Mouse (Mus musculus): ENCODE data around the gene Ces2g. TPM values are rescaled to one million over a fixed set of nuclear protein-coding genes. Genes with fewer than 3 reads are reported as not detected.

The Ces2g gene
- not detected in 2 replicates for polyA plus RNA-seq (2014; fragmentation: Nextera tagmentation; extraction: Ambion mirVana)

- DNase-seq (ENCODE audit: low spot score): no peak
- no peak for ATAC-seq (ENCODE audit: insufficient number of reproducible peaks, low FRiP score, low TSS enrichment, low read depth)
These were observed at the start of gene Ces2g for GRCm38 (mm10) chr8:104961537-104961961. Gene Ces2g, plus strand, starts transcription at chr8:104961718.

DNA sequence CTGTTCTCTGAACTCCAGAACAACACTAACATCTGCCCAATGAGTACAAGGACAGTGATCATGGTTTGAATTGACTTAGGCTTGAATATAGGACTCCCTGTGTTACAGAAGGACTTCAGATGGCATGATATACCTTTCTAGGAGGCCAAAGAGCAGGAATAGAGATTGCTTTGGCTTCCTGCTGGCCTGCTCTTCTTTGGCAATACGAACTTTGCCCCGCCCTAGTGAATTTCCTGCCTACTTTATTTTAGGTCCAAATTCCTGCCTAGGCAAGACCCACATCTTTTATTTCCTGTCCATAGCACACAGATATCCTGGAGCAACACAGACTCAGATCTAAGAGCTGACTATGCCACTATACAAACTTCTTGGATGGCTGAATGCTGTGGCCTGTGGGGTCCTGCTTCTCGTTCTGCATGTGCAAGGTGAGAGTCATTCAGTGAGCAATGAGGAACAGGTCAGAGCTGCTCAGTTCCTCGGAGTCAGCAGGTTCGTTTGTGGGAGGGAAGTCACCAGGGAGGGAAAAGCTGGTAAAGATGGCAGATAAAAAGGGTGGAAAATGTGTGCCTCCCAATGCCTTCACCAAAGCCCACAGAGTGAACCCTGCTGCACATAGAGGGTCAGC is 35.4 kb upstream of the Ces2g start, which contains the start of gene Ces2e:
Ces2e (plus strand) TSS at position 289 of the 625 bp plus-strand sequence.
- Histone ChIP-seq H3K4me2 (ENCODE audit: low read depth, severe bottlenecking) (no peak within 1 kb of the TSS), H3K4me3 (ENCODE audit: low read depth, low read length) (no peak within 1 kb of the TSS), H3K4me1 (ENCODE audit: control insufficient read depth, insufficient read depth, low read length) (no peaks in the 10 kb centered on the region), H3K36me3 (ENCODE audit: control insufficient read depth, insufficient read depth, low read length) (no peaks in the 10 kb centered on the region), H3K27ac (replicated peaks; ENCODE audit: low read depth, low read length) (no peak within 1 kb of the TSS), H3K9me3 (ENCODE audit: control insufficient read depth, low read length) (no peaks in the 10 kb centered on the region), H3K27me3 (ENCODE audit: control insufficient read depth, insufficient read depth, low read length) (no peaks in the 10 kb centered on the region), H3K9ac (ENCODE audit: low read length) (no peak within 1 kb of the TSS)
- no peak for DNase-seq (ENCODE audit: low spot score)
- no peak for ATAC-seq (ENCODE audit: insufficient number of reproducible peaks, low FRiP score, low TSS enrichment, low read depth)
- WGBS: 72% methylated on average over 5 of the region's 5 CpGs

More at GRCm38 (mm10) chr8:104961537-104961961, at the start of gene Ces2g:
- no peak within 1 kb of the TSS for H3K4me2 ChIP-seq (ENCODE audit: low read depth, severe bottlenecking)
- H3K9me3 ChIP-seq (ENCODE audit: control insufficient read depth, low read length): no peaks in the 10 kb centered on the region
- H3K36me3 ChIP-seq (ENCODE audit: control insufficient read depth, insufficient read depth, low read length): no peaks in the 10 kb centered on the region
- no peaks in the 10 kb centered on the region for H3K27me3 ChIP-seq (ENCODE audit: control insufficient read depth, insufficient read depth, low read length)
- H3K4me3 ChIP-seq (ENCODE audit: low read depth, low read length): no peak within 1 kb of the TSS
- H3K9ac ChIP-seq (ENCODE audit: low read length): no peak within 1 kb of the TSS
- 70% methylated on average over 5 of the region's 5 CpGs for WGBS
- no peak within 1 kb of the TSS for H3K27ac ChIP-seq (replicated peaks; ENCODE audit: low read depth, low read length)
- H3K4me1 ChIP-seq (ENCODE audit: control insufficient read depth, insufficient read depth, low read length): no peaks in the 10 kb centered on the region

DNA sequence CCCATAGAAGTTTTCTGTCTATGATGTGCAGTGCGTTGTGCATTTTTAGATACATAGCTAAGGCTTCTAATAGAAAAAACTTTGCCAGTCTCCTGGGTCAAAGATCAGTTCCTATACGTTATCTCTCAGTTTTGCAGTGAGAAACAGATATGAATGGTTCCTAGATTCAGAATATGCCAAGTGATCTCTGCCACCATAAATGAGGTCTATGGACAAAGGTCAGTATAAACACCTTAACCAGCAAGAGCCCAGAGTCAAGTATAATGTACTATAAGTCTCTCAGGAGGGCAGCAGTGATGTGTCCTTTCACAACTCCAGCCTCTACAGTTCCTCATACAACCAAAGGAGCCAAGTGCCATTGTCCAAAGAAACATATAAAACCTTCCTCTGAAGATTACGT is 34.2 kb upstream of the Ces2g start:
- no peaks in the 10 kb centered on the region; the same call in 1 of the 2 replicates for H3K9me3 ChIP-seq (ENCODE audit: control insufficient read depth, low read length)
- H3K4me3 ChIP-seq (ENCODE audit: low read depth, low read length): no peak overlapping the region
- ATAC-seq (ENCODE audit: insufficient number of reproducible peaks, low FRiP score, low TSS enrichment, low read depth) (no peak), DNase-seq (ENCODE audit: low spot score) (no peak)
- no peaks in the 10 kb centered on the region for H3K36me3 ChIP-seq (ENCODE audit: control insufficient read depth, insufficient read depth, low read length)
- H3K27me3 ChIP-seq (ENCODE audit: control insufficient read depth, insufficient read depth, low read length): no peaks in the 10 kb centered on the region
- no peaks in the 10 kb centered on the region for H3K4me1 ChIP-seq (ENCODE audit: control insufficient read depth, insufficient read depth, low read length)
- WGBS: 90% methylated on average over 3 of the region's 3 CpGs
- H3K4me2 ChIP-seq (ENCODE audit: low read depth, severe bottlenecking): no peak overlapping the region
- no peak overlapping the region for H3K27ac ChIP-seq (replicated peaks; ENCODE audit: low read depth, low read length)
- H3K9ac ChIP-seq (ENCODE audit: low read length): no peak overlapping the region

DNA sequence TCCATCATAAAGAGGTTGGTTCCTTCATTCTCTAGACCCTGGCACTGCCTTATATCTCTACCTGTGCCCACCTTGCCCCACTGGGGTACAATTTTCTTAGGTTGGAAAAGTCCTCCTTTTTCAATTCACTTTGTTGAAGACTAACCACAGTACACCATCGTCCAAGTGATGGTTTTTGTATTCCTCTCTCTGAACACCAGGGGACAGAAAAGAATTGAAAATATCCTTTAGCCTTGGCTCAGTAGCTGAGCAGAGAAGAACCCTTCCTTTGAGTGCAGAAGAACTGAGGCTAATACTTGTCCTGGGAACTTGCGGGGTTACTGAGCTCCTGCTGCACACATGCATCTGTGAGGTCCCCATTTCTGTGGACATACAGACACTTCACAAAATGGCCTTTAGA is 16.9 kb upstream of the Ces2g start:
- no peaks in the 10 kb centered on the region for H3K27me3 ChIP-seq (ENCODE audit: control insufficient read depth, insufficient read depth, low read length)
- no peak for ATAC-seq (ENCODE audit: insufficient number of reproducible peaks, low FRiP score, low TSS enrichment, low read depth)
- WGBS: 85% methylated on average over 2 of the region's 2 CpGs
- DNase-seq (ENCODE audit: low spot score): no peak
- H3K27ac ChIP-seq (replicated peaks; ENCODE audit: low read depth, low read length): no peak overlapping the region
- no peak overlapping the region for H3K4me3 ChIP-seq (ENCODE audit: low read depth, low read length)
- H3K9me3 ChIP-seq (ENCODE audit: control insufficient read depth, low read length): no peaks in the 10 kb centered on the region
- no peak overlapping the region for H3K9ac ChIP-seq (ENCODE audit: low read length)
- no peaks in the 10 kb centered on the region for H3K36me3 ChIP-seq (ENCODE audit: control insufficient read depth, insufficient read depth, low read length)
- no peak overlapping the region for H3K4me2 ChIP-seq (ENCODE audit: low read depth, severe bottlenecking)
- H3K4me1 ChIP-seq (ENCODE audit: control insufficient read depth, insufficient read depth, low read length): no peaks in the 10 kb centered on the region

- no peak within 1 kb of the TSS for H3K4me3 ChIP-seq (ENCODE audit: low read depth, low read length)
- no peak within 1 kb of the TSS for H3K9ac ChIP-seq (ENCODE audit: low read length)
- no peak for DNase-seq (ENCODE audit: low spot score)
- no peak for ATAC-seq (ENCODE audit: insufficient number of reproducible peaks, low FRiP score, low TSS enrichment, low read depth)
- H3K27me3 ChIP-seq (ENCODE audit: control insufficient read depth, insufficient read depth, low read length): no peaks in the 10 kb centered on the region
- WGBS: 72% methylated on average over 4 of the region's 4 CpGs
- H3K9me3 ChIP-seq (ENCODE audit: control insufficient read depth, low read length): no peaks in the 10 kb centered on the region
- H3K36me3 ChIP-seq (ENCODE audit: control insufficient read depth, insufficient read depth, low read length): no peaks in the 10 kb centered on the region
- H3K4me1 ChIP-seq (ENCODE audit: control insufficient read depth, insufficient read depth, low read length): no peaks in the 10 kb centered on the region
- no peak within 1 kb of the TSS for H3K4me2 ChIP-seq (ENCODE audit: low read depth, severe bottlenecking)
- H3K27ac ChIP-seq (replicated peaks; ENCODE audit: low read depth, low read length): no peak within 1 kb of the TSS
These were observed 14.5 kb upstream of the Ces2g start, which contains the start of gene Ces2f for GRCm38 (mm10) chr8:104947056-104947455. Gene Ces2f, plus strand, starts transcription at chr8:104947356.

DNA sequence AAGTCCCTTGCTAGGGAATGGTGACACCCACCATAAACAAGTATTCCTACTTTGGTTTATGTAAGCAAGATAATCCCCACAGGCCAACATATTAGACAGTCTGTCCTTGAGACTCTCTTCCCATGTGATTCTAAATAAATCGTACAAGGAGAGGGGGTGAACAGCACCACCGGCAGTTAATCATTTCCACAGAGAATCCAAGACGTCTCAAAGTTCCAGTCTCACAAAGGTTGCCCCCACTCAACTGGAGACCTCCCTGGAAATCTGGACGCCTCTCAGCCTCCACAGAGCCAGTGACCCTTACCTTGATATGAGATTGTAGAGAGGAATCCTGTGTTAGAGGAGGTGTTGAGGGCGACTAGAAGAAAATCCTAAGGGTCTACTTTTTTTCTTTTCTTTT is 12.5 kb upstream of the Ces2g start:
- DNase-seq (ENCODE audit: low spot score) (no peak), ATAC-seq (ENCODE audit: insufficient number of reproducible peaks, low FRiP score, low TSS enrichment, low read depth) (no peak)
- H3K4me2 ChIP-seq (ENCODE audit: low read depth, severe bottlenecking): no peak overlapping the region
- WGBS: 88% methylated on average over 5 of the region's 5 CpGs
- no peaks in the 10 kb centered on the region for H3K4me1 ChIP-seq (ENCODE audit: control insufficient read depth, insufficient read depth, low read length)
- no peaks in the 10 kb centered on the region for H3K9me3 ChIP-seq (ENCODE audit: control insufficient read depth, low read length)
- no peaks in the 10 kb centered on the region for H3K36me3 ChIP-seq (ENCODE audit: control insufficient read depth, insufficient read depth, low read length)
- H3K4me3 ChIP-seq (ENCODE audit: low read depth, low read length): no peak overlapping the region
- no peaks in the 10 kb centered on the region for H3K27me3 ChIP-seq (ENCODE audit: control insufficient read depth, insufficient read depth, low read length)
- no peak overlapping the region for H3K27ac ChIP-seq (replicated peaks; ENCODE audit: low read depth, low read length)
- no peak overlapping the region for H3K9ac ChIP-seq (ENCODE audit: low read length)

DNA sequence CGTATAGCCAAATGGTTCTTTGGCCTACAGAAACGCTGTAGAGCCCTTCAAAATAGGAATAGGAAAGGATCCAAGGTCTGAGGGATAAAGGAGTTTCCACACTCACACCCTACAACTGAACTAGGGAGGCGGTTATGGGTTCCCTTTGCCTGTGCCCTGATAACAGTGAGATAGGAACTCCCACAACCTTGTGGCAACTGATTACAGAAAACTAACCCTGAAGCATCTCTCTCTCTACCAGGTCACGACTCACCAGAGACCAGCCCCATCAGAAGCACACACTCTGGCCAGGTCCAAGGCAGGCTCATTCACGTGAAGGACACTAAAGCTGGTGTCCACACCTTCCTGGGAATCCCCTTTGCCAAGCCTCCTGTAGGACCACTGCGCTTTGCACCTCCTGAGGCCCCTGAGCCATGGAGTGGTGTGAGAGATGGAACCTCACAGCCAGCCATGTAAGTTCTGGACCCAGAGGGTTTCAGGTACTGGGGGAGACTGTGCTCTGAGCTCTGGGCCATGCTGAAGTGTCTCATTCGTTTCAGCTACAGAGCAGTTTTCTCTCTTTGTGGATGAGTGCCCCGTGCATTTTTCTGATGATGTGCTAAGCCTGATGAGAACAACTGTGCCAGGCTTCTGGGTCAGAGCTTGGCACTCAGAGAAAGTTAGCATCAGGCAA is 847 bp downstream of the Ces2g start:
- H3K4me3 ChIP-seq (ENCODE audit: low read depth, low read length): no peak overlapping the region
- 74% methylated on average over 8 of the region's 8 CpGs for WGBS
- no peaks in the 10 kb centered on the region for H3K9me3 ChIP-seq (ENCODE audit: control insufficient read depth, low read length)
- DNase-seq (ENCODE audit: low spot score): no peak
- H3K4me2 ChIP-seq (ENCODE audit: low read depth, severe bottlenecking): no peak overlapping the region
- no peak overlapping the region for H3K9ac ChIP-seq (ENCODE audit: low read length)
- H3K36me3 ChIP-seq (ENCODE audit: control insufficient read depth, insufficient read depth, low read length): no peaks in the 10 kb centered on the region
- H3K27me3 ChIP-seq (ENCODE audit: control insufficient read depth, insufficient read depth, low read length): no peaks in the 10 kb centered on the region
- ATAC-seq (ENCODE audit: insufficient number of reproducible peaks, low FRiP score, low TSS enrichment, low read depth): no peak
- H3K27ac ChIP-seq (replicated peaks; ENCODE audit: low read depth, low read length): no peak overlapping the region
- no peaks in the 10 kb centered on the region for H3K4me1 ChIP-seq (ENCODE audit: control insufficient read depth, insufficient read depth, low read length)

DNA sequence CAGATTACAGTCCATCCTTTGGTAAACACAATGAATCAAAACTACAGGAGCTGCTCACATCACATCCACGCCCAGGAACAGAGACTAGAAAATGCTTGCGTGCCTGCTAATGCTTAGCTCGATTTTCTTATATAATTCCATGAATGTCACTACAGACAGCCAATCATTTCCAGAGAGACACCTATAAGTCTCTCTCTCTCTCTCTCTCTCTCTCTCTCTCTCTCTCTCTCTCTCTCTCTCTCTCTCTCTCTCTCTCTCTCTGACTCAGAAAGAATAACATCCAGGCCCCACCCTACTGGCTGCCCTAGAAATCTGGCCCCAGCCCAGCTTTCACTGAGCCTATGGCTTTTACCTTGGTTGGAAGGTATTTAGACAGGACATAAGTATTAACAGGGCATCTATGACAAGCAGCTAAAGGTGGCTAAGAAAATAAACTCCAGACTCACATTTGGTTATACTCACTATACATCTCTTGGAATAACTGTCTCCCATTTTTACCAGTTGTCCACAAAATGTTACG is 1.9 kb downstream of the Ces2g start:
- Histone ChIP-seq H3K36me3 (ENCODE audit: control insufficient read depth, insufficient read depth, low read length) (no peaks in the 10 kb centered on the region), H3K4me2 (ENCODE audit: low read depth, severe bottlenecking) (no peak overlapping the region), H3K27me3 (ENCODE audit: control insufficient read depth, insufficient read depth, low read length) (no peaks in the 10 kb centered on the region), H3K9me3 (ENCODE audit: control insufficient read depth, low read length) (no peaks in the 10 kb centered on the region), H3K4me1 (ENCODE audit: control insufficient read depth, insufficient read depth, low read length) (no peaks in the 10 kb centered on the region), H3K4me3 (ENCODE audit: low read depth, low read length) (no peak overlapping the region), H3K9ac (ENCODE audit: low read length) (no peak overlapping the region), H3K27ac (replicated peaks; ENCODE audit: low read depth, low read length) (no peak overlapping the region)
- DNase-seq (ENCODE audit: low spot score) (no peak), ATAC-seq (ENCODE audit: insufficient number of reproducible peaks, low FRiP score, low TSS enrichment, low read depth) (no peak)
- WGBS: 88% methylated on average over 4 of the region's 4 CpGs
